Mouse (Mus musculus) megakaryocyte, adult 5-6 weeks (primary cell): ENCODE data around the gene Olfr1155. TPM values are rescaled to one million over a fixed set of nuclear protein-coding genes. Genes with fewer than 3 reads are reported as not detected.

Experiments used
- ATAC-seq: 2 replicates; pipeline ENCODE4 v1.8.0; 2016; ENCODE audit warnings: mild to moderate bottlenecking, inconsistent platforms; ENCODE audit not compliant: poor library complexity, severe bottlenecking
- total RNA-seq, 2 experiments: library from RNA; stranded (forward) in 1 of 2; stranded (reverse) in 1 of 2; fragments of 153-499, 151-499 nt in 1 of 2; fragments of 221-1000, 200-1000 nt in 1 of 2; gene quantifications; 2 replicates each; pipeline versions ENCODE4 v1.2.3 to v1.2.4; 2015 to 2017

Olfr1155 gene
- not detected in 2 replicates for total RNA-seq (2015)
- total RNA-seq (2017): not detected in 2 replicates

DNA sequence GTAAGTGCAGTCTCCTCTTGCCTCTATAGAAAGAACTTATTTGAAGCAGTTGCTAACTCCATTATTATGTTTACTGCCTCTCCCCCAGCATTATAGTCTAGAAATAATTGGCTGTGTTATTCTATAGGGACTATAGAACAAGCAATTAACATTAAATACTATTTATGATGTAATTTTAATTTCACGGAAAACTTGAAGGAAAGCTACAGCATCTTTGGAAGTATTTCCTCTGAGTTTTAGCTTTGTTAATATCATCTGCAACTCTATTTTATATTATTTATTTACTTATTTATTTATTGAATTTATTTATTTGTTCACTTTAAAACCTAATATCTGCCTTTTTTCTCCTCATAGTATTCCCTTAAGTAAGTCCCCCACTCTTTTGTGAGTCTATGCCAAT is at the start of gene Olfr1155:
Gene Olfr1155 (minus strand): TSS at position 101 of the 400 bp plus-strand sequence.
- ATAC-seq: no peak

DNA sequence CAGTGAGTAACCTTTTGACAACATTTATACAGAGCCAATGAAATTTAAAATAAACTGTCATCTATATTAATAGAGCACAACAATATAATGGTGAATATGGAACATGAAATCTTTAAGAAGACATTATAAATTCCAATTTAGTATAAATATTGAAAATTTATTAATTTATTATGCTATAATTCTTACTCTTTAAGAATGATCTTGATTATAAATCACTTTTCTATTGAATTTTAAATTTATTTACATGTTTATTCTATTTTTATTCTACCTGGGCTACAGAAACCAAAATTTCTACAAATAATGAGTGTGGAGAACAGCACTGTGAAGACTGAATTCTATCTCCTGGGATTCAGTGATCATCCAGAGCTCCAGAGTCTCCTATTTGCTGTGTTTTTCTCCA is 44.9 kb upstream of the Olfr1155 start, which contains the start of gene Olfr1158:
Gene Olfr1158 (plus strand): TSS at position 301 of the 400 bp plus-strand sequence.
- no peak for ATAC-seq

DNA sequence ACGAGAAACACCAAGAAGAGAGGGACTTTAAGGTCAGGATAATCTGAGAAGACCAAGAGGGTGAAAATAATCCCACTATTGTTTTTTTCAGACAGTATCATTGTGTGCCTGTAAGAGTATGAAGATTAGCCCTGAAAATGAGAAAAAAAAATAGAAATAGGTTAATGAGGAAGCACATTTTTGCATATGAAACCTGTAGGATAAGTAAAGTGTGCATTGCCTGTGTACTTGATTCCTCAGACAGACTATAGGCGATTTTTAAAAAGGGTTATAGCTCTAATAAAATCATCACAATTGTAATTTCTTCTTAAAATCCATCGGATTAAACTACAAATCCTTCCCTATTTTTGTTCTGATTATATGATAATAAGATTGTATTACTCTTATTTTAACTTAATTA is 29.6 kb upstream of the Olfr1155 start, which contains the start of gene Olfr74:
Gene Olfr74 (minus strand): TSS at position 101 of the 400 bp plus-strand sequence.
- ATAC-seq: no peak

DNA sequence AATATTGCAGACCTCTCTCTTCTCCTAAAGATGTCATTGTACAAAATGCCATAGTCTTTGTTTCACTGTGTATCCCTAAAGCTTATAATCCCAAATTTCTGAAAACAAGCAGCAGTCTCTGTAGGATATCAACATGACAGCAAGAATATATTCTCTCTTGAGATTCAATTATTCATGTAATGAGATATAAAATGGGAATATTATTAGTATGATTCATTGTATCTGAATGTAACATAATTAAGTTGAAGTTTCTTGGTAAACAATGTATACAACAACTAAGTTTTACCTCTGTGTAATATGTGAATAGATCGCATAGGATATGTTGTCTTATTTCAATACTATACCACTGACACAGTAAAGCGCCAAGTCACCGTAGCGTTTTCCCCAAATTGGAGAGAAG is 23.3 kb upstream of the Olfr1155 start, which contains the start of gene Olfr1157:
Gene Olfr1157 (minus strand): TSS at position 101 of the 400 bp plus-strand sequence.
- ATAC-seq: no peak

DNA sequence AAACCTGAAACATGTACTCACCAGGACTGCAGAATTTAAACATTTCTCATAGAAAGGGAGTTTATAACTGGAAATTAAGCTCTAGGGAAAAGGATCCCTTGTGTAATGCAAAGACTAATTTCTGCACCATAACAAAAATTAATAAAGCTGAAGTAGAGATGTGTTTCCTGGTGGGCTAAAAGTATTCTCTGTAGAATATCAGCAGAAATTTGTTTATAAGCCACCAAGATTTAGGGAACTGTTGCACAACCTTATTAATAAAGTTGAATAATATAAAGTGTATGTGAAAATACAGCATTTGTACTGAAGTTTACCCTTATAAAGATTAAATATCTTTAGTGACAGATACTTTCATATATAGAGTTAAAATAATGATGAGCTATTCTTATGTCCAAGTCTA is 8.1 kb upstream of the Olfr1155 start, which contains the start of gene Olfr1156:
Gene Olfr1156 (minus strand): TSS at position 101 of the 400 bp plus-strand sequence.
- ATAC-seq: no peak

DNA sequence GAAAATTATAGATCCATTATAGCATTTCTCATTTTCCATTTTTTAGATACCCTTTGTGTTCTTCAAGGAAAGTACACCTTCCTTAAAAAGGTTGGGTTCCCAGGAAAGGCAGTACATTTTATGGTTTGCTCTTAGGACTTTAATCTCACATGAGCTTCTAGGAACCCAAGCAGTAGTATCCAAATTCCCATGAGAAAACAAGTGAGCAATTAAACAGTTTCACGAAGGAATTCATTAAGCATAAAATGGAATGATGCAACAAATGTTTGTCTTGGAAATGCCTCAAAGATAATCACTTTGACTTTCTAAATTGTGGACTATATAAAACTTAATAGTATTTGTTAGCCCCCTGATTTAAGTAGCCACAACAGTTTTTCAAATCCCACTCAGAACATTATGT is 39.9 kb downstream of the Olfr1155 start, which contains the start of gene Olfr1154:
Gene Olfr1154 (minus strand): TSS at position 101 of the 400 bp plus-strand sequence.
- no peak for ATAC-seq

DNA sequence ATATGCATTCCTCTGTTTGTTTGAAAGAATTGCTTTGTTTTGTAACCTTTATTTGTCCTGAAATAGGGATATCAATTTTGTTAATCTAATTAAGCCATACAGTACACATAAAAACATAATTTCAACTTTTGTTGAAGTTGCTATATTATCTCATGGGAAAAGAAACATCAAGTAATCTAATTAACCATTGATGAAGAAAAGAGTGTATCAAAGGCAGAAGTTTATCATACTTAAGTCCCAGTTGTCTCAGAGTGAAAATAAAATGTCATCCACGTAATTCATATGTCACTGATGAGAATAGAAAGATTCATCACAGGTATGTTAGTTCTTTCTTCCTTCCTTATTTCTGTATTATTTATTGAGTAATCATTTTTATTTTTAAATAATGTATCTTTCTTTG is 50.3 kb downstream of the Olfr1155 start, which contains the start of gene Olfr1153:
Gene Olfr1153 (plus strand): TSS at position 301 of the 400 bp plus-strand sequence.
- ATAC-seq: no peak

Other genes with a start within 250 kb of the Olfr1155 start
- gene Olfr1137, start 232.0 kb downstream of the Olfr1155 start, total RNA-seq (2015): not detected in 2 replicates
- gene Olfr1137, start 232.0 kb downstream of the Olfr1155 start, total RNA-seq (2017): not detected in 2 replicates
- not detected in 2 replicates for gene Olfr1138, start 205.2 kb downstream of the Olfr1155 start, total RNA-seq (2015)
- not detected in 2 replicates for gene Olfr1138, start 205.2 kb downstream of the Olfr1155 start, total RNA-seq (2017)
- not detected in 2 replicates for gene Olfr1140, start 201.4 kb downstream of the Olfr1155 start, total RNA-seq (2015)
- not detected in 2 replicates for gene Olfr1140, start 201.4 kb downstream of the Olfr1155 start, total RNA-seq (2017)
- not detected in 2 replicates for gene Olfr1141, start 191.1 kb downstream of the Olfr1155 start, total RNA-seq (2015)
- not detected in 2 replicates for gene Olfr1141, start 191.1 kb downstream of the Olfr1155 start, total RNA-seq (2017)
- gene Olfr152, start 165.7 kb downstream of the Olfr1155 start, total RNA-seq (2015): not detected in 2 replicates
- not detected in 2 replicates for gene Olfr152, start 165.7 kb downstream of the Olfr1155 start, total RNA-seq (2017)
- not detected in 2 replicates for gene Olfr1143, start 144.5 kb downstream of the Olfr1155 start, total RNA-seq (2015)
- not detected in 2 replicates for gene Olfr1143, start 144.5 kb downstream of the Olfr1155 start, total RNA-seq (2017)
- not detected in 2 replicates for gene Olfr1145, start 135.3 kb downstream of the Olfr1155 start, total RNA-seq (2015)
- not detected in 2 replicates for gene Olfr1145, start 135.3 kb downstream of the Olfr1155 start, total RNA-seq (2017)
- not detected in 2 replicates for gene Olfr1148, start 114.6 kb downstream of the Olfr1155 start, total RNA-seq (2015)
- not detected in 2 replicates for gene Olfr1148, start 114.6 kb downstream of the Olfr1155 start, total RNA-seq (2017)
- gene Olfr1150-ps1, start 101.1 kb downstream of the Olfr1155 start, total RNA-seq (2015): not detected in 2 replicates
- gene Olfr1150-ps1, start 101.1 kb downstream of the Olfr1155 start, total RNA-seq (2017): not detected in 2 replicates
- not detected in 2 replicates for gene Olfr1151, start 89.3 kb downstream of the Olfr1155 start, total RNA-seq (2015)
- not detected in 2 replicates for gene Olfr1151, start 89.3 kb downstream of the Olfr1155 start, total RNA-seq (2017)
- not detected in 2 replicates for gene Olfr1152, start 78.6 kb downstream of the Olfr1155 start, total RNA-seq (2015)
- gene Olfr1152, start 78.6 kb downstream of the Olfr1155 start, total RNA-seq (2017): not detected in 2 replicates
- gene Olfr1153, start 50.2 kb downstream of the Olfr1155 start, total RNA-seq (2015): not detected in 2 replicates
- gene Olfr1153, start 50.2 kb downstream of the Olfr1155 start, total RNA-seq (2017): not detected in 2 replicates
- not detected in 2 replicates for gene Olfr1154, start 40.0 kb downstream of the Olfr1155 start, total RNA-seq (2015)
- gene Olfr1154, start 40.0 kb downstream of the Olfr1155 start, total RNA-seq (2017): not detected in 2 replicates
- gene Olfr1156, start 8.0 kb upstream of the Olfr1155 start, total RNA-seq (2015): not detected in 2 replicates
- gene Olfr1156, start 8.0 kb upstream of the Olfr1155 start, total RNA-seq (2017): not detected in 2 replicates
- not detected in 2 replicates for gene Olfr1157, start 23.2 kb upstream of the Olfr1155 start, total RNA-seq (2015)
- gene Olfr1157, start 23.2 kb upstream of the Olfr1155 start, total RNA-seq (2017): not detected in 2 replicates
- not detected in 2 replicates for gene Olfr74, start 29.5 kb upstream of the Olfr1155 start, total RNA-seq (2015)
- gene Olfr74, start 29.5 kb upstream of the Olfr1155 start, total RNA-seq (2017): not detected in 2 replicates
- not detected in 2 replicates for gene Olfr1158, start 45.0 kb upstream of the Olfr1155 start, total RNA-seq (2015)
- not detected in 2 replicates for gene Olfr1158, start 45.0 kb upstream of the Olfr1155 start, total RNA-seq (2017)
- not detected in 2 replicates for gene Olfr1160, start 63.1 kb upstream of the Olfr1155 start, total RNA-seq (2015)
- not detected in 2 replicates for gene Olfr1160, start 63.1 kb upstream of the Olfr1155 start, total RNA-seq (2017)
- not detected in 2 replicates for gene Olfr1161, start 77.6 kb upstream of the Olfr1155 start, total RNA-seq (2015)
- not detected in 2 replicates for gene Olfr1161, start 77.6 kb upstream of the Olfr1155 start, total RNA-seq (2017)
- not detected in 2 replicates for gene Olfr73, start 92.6 kb upstream of the Olfr1155 start, total RNA-seq (2015)
- not detected in 2 replicates for gene Olfr73, start 92.6 kb upstream of the Olfr1155 start, total RNA-seq (2017)
- not detected in 2 replicates for gene Olfr1162, start 106.0 kb upstream of the Olfr1155 start, total RNA-seq (2015)
- gene Olfr1162, start 106.0 kb upstream of the Olfr1155 start, total RNA-seq (2017): not detected in 2 replicates
- not detected in 2 replicates for gene Olfr1163, start 126.7 kb upstream of the Olfr1155 start, total RNA-seq (2015)
- not detected in 2 replicates for gene Olfr1163, start 126.7 kb upstream of the Olfr1155 start, total RNA-seq (2017)
- gene Olfr1164, start 148.8 kb upstream of the Olfr1155 start, total RNA-seq (2015): not detected in 2 replicates
- not detected in 2 replicates for gene Olfr1164, start 148.8 kb upstream of the Olfr1155 start, total RNA-seq (2017)
- gene Olfr1166, start 183.1 kb upstream of the Olfr1155 start, total RNA-seq (2015): not detected in 2 replicates
- gene Olfr1166, start 183.1 kb upstream of the Olfr1155 start, total RNA-seq (2017): not detected in 2 replicates
- not detected in 2 replicates for gene Olfr1167, start 210.1 kb upstream of the Olfr1155 start, total RNA-seq (2015)
- 0.04 TPM in 1 of 2 replicates, not detected in the other for gene Olfr1167, start 210.1 kb upstream of the Olfr1155 start, total RNA-seq (2017)
- gene Olfr1168, start 236.7 kb upstream of the Olfr1155 start, total RNA-seq (2015): not detected in 2 replicates
- not detected in 2 replicates for gene Olfr1168, start 236.7 kb upstream of the Olfr1155 start, total RNA-seq (2017)